Mouse (Mus musculus): ENCODE data around the gene Tpx2. TPM values are rescaled to one million over a fixed set of nuclear protein-coding genes. Genes with fewer than 3 reads are reported as not detected.

Gene Tpx2
- 1 to 10 TPM; 1.4 to 1.9 TPM for total RNA-seq (2021)
- long read RNA-seq, experiment 1, partial matches to known transcripts: 1 of 4 reads
- long read RNA-seq, experiment 1, other reads (novel, unspliced or antisense): 1 of 4 reads
- long read RNA-seq, experiment 2: 0 reads

GRCm38 (mm10) chr2:152847815-152848302 is at the start of gene Tpx2:
TSS of gene Tpx2 (plus strand) at chr2:152847964.
- intact Hi-C loops (cut with DNase I): no loop called here
- DNase-seq: peak; percentile 92 to 96

- intact Hi-C loops (cut with DNase I): no loop called here
- no peak for DNase-seq
Measured at GRCm38 (mm10) chr2:152799954-152800761, 47.6 kb upstream of the Tpx2 start.

DNA sequence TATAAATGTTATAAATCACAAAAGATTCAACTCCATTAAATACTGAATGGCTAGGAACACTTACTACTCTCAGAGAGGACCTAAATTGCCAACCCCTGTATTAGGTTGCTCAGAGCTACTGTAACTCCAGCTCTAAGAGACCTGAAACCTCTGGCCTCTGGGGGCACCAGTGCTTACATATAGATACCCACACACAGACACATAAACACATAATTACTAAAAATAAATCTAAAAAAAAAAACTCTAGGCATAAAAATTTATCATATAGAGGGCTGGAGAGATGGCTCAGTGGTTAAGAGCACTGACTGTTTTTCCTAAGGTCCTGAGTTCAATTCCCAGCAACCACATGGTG is 47.0 kb upstream of the Tpx2 start:
- no peak for DNase-seq
- intact Hi-C loops (cut with DNase I): no loop called here

DNA sequence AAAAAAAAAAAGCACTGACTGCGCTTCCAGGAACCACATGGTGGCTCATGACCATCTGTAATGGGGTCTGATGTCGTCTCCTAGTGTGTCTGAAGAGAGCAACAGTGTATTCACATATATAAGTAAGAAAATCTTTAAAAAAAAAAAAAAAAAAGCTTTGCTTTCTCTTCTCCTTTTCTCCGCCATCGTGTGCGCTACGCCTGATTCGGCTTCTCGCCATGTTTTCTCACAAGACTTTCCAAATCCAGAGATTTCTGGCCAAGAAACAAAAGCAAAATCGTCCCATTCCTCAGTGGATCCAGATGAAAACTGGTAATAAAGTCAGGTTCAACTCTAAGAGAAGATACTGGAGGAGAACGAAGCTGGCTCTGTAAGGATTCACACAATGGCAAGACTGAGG is 45.5 kb upstream of the Tpx2 start:
- no peak for DNase-seq
- intact Hi-C loops (cut with DNase I): no loop called here

- no peak for DNase-seq
- intact Hi-C loops (cut with DNase I): no loop called here
Measured at GRCm38 (mm10) chr2:152803081-152803480, 44.7 kb upstream of the Tpx2 start.

DNA sequence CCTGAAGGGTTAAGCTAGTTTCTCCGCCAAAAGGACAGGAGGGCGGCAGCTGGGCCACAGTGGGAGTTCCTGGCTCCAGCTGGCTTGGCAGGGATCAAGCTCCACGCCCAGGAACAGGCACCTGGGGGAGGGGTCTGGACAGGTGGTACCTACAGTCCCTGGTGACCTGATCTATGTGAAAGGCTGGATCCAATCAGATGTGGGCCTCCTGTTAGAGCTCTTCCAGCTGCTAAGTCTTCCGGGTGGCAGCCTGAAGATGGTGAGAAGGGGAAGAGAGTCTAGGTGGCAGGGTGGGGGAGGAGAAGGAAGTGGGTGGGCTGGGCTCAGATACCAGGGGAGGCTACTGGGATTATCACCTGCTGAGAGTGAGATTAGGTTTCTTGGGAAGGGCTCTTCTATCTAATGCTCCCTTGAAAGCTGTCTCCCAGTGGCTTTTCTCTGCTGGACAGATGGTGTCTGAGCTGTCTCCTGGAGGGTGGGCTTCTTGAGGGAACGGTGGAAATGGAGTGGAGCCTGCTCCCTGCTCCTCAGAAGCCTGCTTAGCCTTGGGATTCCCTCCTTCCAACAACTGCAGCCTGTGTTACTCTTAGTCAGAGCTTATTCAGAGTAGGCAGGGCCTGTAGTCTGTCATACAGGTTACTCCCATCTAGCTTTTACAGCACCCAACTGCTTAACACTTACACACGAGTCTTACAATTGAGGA is 43.2 kb upstream of the Tpx2 start:
- no peak for DNase-seq
- intact Hi-C loops (cut with DNase I): no loop called here

GRCm38 (mm10) chr2:152805111-152805490 is 42.7 kb upstream of the Tpx2 start:
- intact Hi-C loops (cut with DNase I): no loop called here
- no peak for DNase-seq

- no peak for DNase-seq
- intact Hi-C loops (cut with DNase I): no loop called here
Measured at GRCm38 (mm10) chr2:152806037-152806436, 41.7 kb upstream of the Tpx2 start.

GRCm38 (mm10) chr2:152808178-152808577 is 39.6 kb upstream of the Tpx2 start:
- DNase-seq: no peak
- intact Hi-C loops (cut with DNase I): no loop called here

GRCm38 (mm10) chr2:152810158-152810941 is 37.4 kb upstream of the Tpx2 start:
- DNase-seq: no peak
- intact Hi-C loops (cut with DNase I): no loop called here

DNA sequence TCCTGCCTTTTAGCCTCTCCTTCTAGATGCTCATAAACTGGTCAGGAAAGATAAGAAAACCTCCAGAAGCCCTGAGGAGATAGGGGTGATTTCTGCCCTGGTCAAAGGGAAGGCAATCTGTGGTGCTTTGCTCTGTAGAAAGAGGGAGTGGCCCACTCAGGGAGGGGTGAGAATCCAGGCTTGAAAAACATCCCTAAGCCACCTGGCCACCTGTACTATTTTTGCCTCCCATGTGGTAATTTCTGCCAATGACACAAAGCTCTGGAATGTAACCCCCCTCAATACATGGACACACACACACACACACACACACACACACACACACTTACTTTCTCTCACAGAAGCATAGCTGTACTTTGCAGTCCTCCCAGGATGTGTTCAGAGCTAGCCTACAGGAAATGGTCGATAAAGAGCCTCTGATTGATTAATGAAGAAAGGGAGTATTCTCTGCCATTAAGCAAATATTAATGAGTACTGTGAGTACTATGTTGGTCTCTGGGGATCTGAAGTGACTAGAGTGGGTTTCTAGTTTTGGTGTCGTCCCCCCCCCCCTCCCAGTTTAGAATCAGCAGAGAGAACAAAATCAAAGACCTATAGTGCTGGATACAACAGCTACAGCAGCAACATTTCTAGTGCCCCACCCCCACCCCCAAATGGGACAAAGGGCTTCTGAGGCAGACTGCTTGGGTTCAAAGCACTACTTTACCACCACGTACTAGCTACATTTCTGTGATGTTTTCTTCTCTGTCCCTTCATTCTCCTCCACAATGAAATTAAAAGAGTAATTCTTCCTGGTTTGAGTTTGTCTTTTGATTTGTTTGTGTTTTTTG is 36.2 kb upstream of the Tpx2 start:
- DNase-seq: no peak
- intact Hi-C loops (cut with DNase I): no loop called here

DNA sequence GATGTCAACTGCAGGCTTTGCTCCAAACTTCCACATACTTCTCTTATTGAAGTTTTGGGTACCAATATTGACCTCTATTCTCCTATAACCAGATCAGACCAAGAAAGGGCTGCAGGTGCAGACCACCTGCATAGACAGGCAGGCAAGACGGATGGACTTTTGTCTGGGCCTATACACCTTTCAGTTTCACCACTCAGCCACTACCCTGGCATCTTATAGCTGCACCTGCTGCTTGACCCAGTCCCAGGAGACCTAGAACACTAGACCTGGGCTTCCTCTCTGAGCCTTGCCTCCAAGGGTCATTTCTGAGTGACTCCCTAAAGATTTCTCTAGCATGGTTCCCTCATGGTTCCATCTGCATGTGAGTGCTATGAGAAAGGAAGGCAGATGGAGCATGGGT is 34.5 kb upstream of the Tpx2 start:
- intact Hi-C loops (cut with DNase I): no loop called here
- no peak for DNase-seq

DNA sequence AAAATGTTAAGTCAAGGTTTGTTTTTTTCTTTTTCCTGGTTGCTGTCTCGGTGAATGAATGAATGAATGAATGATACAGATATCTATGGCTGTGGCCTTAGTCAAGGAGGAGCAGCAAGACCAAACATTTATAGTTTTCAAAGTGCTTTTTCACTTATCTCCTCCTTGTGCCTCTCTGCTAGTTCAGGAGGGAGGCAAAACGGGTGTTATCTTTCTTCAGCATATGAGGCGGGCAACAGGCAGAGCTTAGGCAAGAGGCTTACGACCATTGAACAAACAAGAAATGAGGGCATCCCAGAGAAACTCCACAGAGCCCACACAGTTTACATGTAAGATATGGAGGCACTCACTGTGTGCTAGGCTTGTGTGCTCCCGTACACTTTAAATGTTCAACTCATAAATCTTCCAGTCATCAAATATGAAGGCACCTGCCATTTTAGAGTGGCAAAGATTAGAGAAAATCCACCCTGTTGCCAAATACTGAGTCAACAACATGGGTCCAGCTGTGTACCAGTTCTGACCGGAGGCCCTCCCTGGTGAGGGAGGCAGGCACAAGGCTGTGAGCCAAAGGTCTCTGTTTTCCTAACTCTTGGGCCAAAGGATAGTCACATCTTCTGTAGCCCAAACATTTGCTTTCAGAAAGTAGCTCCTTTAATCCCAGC is 33.4 kb upstream of the Tpx2 start:
- intact Hi-C loops (cut with DNase I): no loop called here

DNA sequence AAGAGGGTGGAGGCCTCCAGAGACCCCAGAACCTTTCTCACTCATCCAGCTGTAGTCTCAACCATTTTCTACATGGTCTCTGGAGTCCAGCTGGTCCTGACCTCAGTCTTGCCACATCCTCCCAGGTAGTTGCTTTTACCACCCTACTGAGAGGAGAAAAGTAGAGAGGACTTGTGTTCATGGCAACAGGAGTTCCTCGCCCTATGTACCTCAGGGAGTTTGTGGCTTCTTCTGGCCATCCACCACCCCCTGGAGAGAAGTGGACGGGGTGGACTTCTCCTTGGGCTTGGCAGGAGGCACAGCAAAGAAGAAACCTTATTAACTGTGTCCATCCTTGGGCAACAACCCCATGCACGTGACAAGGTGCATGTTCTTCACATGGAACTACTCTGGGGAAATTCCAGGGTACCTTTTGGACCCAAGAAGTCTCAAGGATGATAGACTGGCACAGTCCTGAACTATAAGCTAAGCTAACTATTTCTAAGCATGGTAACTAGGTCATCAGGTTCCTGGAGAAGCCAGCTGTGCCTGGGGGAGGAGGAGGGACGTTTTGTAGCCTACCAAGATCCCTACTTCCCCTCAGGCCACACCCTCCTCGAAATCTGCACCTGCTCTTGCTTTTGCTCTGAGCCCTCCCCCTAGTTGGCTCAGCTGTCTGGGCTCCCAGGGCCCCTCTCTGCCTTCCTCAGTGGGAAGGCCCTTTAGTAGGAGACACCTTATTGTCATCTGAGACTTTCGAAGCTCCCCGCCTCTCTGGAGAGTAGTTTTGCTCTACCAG is 31.7 kb upstream of the Tpx2 start:
- no peak for DNase-seq
- intact Hi-C loops (cut with DNase I): no loop called here

More for the DNA sequence above, 33.4 kb upstream of the Tpx2 start:
- no peak for DNase-seq

DNA sequence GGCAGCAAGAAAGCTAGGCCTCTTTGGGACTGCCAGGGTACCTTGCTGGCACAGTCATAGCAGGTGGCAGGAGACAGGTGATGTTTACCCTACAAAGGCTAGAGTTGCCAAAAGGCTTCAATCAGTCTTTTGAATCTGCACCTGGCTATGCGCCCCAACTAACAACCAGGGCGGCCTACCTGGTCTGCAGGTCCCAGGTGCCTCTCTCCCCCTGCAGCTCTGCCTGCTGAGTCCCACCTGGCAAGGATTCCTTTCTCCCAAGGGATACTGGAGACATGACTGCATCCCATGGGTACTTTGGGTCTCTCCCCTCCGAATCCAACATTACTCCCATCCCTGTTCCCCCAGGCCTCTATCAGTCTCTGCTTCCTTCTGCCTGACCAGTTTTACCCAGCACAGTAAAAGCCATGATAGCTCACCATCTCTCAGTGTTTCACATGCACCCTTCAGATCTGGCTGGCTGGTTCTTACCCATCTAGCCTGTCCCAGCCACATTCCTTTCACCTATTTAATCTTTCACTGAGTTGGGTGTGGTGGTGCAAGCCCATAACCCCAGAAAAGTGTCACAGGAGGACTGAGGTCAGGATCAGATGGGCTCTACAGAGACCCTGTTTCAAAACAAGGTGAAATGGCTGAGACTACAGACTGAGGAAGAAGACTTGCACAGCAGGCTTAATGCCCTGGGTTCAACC is 31.0 kb upstream of the Tpx2 start:
- intact Hi-C loops (cut with DNase I): no loop called here
- DNase-seq: no peak

DNA sequence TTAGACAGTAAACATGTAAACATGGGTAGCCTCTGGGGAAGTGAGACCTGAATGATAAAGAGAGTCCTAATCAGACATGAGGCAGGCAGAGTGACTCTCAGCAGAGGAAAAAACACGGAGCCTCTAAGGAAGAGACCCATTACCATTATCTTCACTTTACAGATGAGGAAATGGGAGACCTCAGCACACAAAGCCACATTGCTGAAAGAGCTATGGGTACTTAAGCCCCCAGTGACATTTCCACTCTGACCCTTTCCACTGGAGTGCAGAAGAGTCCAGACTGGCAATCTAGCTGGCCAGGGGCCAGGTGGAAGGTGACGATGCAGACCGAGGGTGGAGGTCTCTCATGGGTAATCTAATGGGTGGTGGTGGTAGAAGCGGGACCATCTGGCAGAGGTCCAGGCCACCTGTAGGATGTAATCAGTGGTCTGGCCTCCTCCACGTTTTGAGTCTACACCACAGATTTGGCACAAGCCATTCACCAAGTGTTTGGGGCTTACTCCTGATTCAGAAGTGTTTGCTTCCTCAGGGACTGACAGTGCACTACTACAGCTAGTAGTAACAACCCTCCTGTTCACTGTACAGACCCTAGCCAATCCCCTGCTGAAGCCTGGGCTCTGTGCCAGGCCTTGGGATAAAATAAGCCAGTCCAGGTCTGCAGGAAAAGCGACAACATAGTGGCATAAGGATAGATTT is 30.0 kb upstream of the Tpx2 start:
- peak in 1 of 2 experiments; percentile 22 for DNase-seq

DNA sequence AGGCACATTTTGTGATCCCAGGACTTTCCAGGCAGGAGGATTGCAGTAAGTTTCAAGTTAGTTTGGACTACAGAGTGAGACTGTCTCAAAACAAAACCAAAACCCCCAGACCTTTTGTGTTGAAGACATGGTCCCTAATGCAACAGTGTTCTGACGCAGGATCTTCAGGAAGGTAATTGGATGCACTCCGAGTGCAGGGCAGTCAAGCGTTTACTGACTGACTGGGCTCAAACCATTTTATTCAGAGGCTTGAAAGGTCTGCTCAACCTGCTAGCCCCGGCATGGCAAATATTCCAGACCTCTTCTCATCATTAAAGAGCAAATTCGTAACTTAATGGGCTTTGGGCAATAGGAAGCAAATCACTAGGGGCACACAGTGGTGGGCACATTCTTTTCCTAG is 29.1 kb upstream of the Tpx2 start:
- no peak for DNase-seq
- intact Hi-C loops (cut with DNase I): no loop called here

More for the DNA sequence above, 30.0 kb upstream of the Tpx2 start:
- intact Hi-C loops (cut with DNase I): no loop called here

All from gastrocnemius, postnatal 36 days (tissue).